Mouse (Mus musculus): ENCODE measurements around the gene Casp8ap2.

- TF ChIP-seq EP300 (IDR thresholded peaks at IDR 0.05) (no peak), CTCF (IDR thresholded peaks at IDR 0.05) (no peak)
Measured at GRCm38 (mm10) chr4:32601135-32601534, 14.1 kb upstream of the Casp8ap2 start.

All from lung, postnatal 0 days (tissue).